Mouse (Mus musculus) neural tube, embryonic 11.5 days (tissue): Measurements from ENCODE around the gene Arid2. TPM values are rescaled to one million over a fixed set of nuclear protein-coding genes. Genes with fewer than 3 reads are reported as not detected.

ENCODE experiments used
- ATAC-seq: fragments of 200-750 bp; cut with Nextera tagmentation; 2 replicates; pipeline ENCODE4 v1.8.0; 2017; ENCODE audit warnings: moderate number of reproducible peaks, mild to moderate bottlenecking, moderate TSS enrichment, moderate library complexity; ENCODE audit not compliant: insufficient read depth, low FRiP score, low TSS enrichment
- DNase-seq: peaks from one replicate; pipeline ENCODE4 v3.0.0-alpha.2; 2015; ENCODE audit warnings: low spot score
- H3K27ac ChIP-seq: fragments of 300-500 bp; sonication (generic); 2 replicates; pipeline ENCODE4 v1.5.1; 2014; ENCODE audit warnings: low read depth, mild to moderate bottlenecking, low read length
- H3K27me3 ChIP-seq: fragments of 300-500 bp; sonication (generic); 2 replicates; pipeline ENCODE4 v1.6.1; 2014; ENCODE audit warnings: mild to moderate bottlenecking, low read length, mixed read lengths; ENCODE audit not compliant: control insufficient read depth, insufficient read depth
- H3K36me3 ChIP-seq: fragments of 300-500 bp; sonication (generic); 2 replicates; pipeline ENCODE4 v1.6.1; 2014; ENCODE audit warnings: mild to moderate bottlenecking, low read length, moderate library complexity, mixed read lengths; ENCODE audit not compliant: control insufficient read depth, insufficient read depth
- H3K4me1 ChIP-seq: fragments of 300-500 bp; sonication (generic); 2 replicates; pipeline ENCODE4 v1.6.1; 2014; ENCODE audit warnings: low read length, mixed read lengths; ENCODE audit not compliant: control insufficient read depth, insufficient read depth
- H3K4me2 ChIP-seq: fragments of 300-500 bp; sonication (generic); 2 replicates; pipeline ENCODE4 v1.6.1; 2014; ENCODE audit warnings: low read depth, mild to moderate bottlenecking, moderate library complexity
- H3K4me3 ChIP-seq: fragments of 300-500 bp; sonication (generic); 2 replicates; pipeline ENCODE4 v1.5.1; 2014; ENCODE audit warnings: low read depth, low read length
- H3K9ac ChIP-seq: fragments of 300-500 bp; sonication (generic); 2 replicates; pipeline ENCODE4 v1.6.1; 2014; ENCODE audit warnings: mild to moderate bottlenecking, low read length
- H3K9me3 ChIP-seq: fragments of 300-500 bp; sonication (generic); 2 replicates; pipeline ENCODE4 v1.6.1; 2016; ENCODE audit warnings: low read length; ENCODE audit not compliant: control insufficient read depth
- WGBS: fragments of 180-500 bp; shearing (Covaris S2); extraction: QIAGEN DNeasy Blood & Tissue Kit; methylation state at CpG from one replicate; pipeline ENCODE4 v1.1.7; 2014; 5-methylcytosine and 5-hydroxymethylcytosine counted together
- polyA plus RNA-seq: library from polyadenylated mRNA; unstranded; fragments of >200 nt; fragmentation: Nextera tagmentation; extraction: Ambion mirVana; gene quantifications from 2 replicates; pipeline ENCODE4 v1.2.1, GENCODE M21; 2014

The Arid2 gene
- polyA plus RNA-seq, 1 experiment from 2014 or later, result 40.1 TPM

DNA sequence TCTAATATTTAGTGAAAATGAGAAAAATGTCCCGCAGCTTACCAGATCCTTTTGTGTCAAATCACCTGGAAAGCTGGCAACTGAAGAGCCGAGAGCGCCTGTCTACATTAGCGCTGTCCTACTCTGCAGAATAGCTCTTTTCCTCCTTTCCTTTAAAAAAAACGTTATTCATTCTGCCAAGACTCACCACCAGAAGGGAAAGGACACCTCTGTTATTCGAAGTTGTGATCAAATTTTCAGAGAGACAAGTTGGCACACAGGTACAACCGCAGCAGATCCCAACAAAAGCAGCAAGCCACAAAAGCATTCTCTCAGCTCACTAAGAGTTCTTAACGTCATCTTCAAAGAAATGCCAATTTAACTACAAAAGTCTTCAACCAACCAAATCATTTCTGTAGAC, 4.2 kb upstream of the Arid2 start:
- peak overlapping the region; percentile 73 for H3K4me2 ChIP-seq
- peaks cover 8% of the 10 kb centered on the region; the same call in 1 of the 2 replicates for H3K36me3 ChIP-seq
- H3K27me3 ChIP-seq, result no peaks in the 10 kb centered on the region
- no peak overlapping the region for H3K9ac ChIP-seq
- ATAC-seq (no peak), DNase-seq (no peak)
- peak overlapping the region; percentile 7; the same call in 1 of the 2 replicates for H3K4me3 ChIP-seq
- H3K9me3 ChIP-seq, result 0 out of 2 replicates have a peak, but pooled peaks cover 3% of the 10 kb centered on the region
- peaks cover 3% of the 10 kb centered on the region; the same call in 1 of the 2 replicates for H3K4me1 ChIP-seq
- 76% methylated on average over 8 of the region's 8 CpGs for WGBS
- H3K27ac ChIP-seq, result no peak overlapping the region

GRCm38 (mm10) chr15:96283920-96284431, 3.3 kb upstream of the Arid2 start:
- peaks cover 4% of the 10 kb centered on the region; the same call in 1 of the 2 replicates for H3K4me1 ChIP-seq
- H3K36me3 ChIP-seq, result peaks cover 4% of the 10 kb centered on the region; the same call in 1 of the 2 replicates
- no peaks in the 10 kb centered on the region for H3K27me3 ChIP-seq
- peak overlapping the region; percentile 97 for H3K4me3 ChIP-seq
- peak; percentile 45 for DNase-seq
- 17% methylated on average over 11 of the region's 11 CpGs for WGBS
- peak overlapping the region; percentile 73 for H3K4me2 ChIP-seq
- peak overlapping the region; percentile 100 for H3K9ac ChIP-seq
- peak overlapping the region; percentile 100 for H3K27ac ChIP-seq
- ATAC-seq, result no peak
- H3K9me3 ChIP-seq, result 0 out of 2 replicates have a peak, but pooled peaks cover 3% of the 10 kb centered on the region

- peak overlapping the region; percentile 100 for H3K9ac ChIP-seq
- H3K4me1 ChIP-seq, result peaks cover 6% of the 10 kb centered on the region; the same call in 1 of the 2 replicates
- ATAC-seq, result peak; percentile 20
- H3K36me3 ChIP-seq, result peaks cover 2% of the 10 kb centered on the region; the same call in 1 of the 2 replicates
- 0 out of 2 replicates have a peak, but pooled peaks cover 3% of the 10 kb centered on the region for H3K9me3 ChIP-seq
- peak overlapping the region; percentile 100 for H3K27ac ChIP-seq
- no peaks in the 10 kb centered on the region for H3K27me3 ChIP-seq
- peak; percentile 67 for DNase-seq
- under 1% methylated on average over 39 of the region's 67 CpGs for WGBS
- H3K4me2 ChIP-seq, result peak overlapping the region; percentile 73
- peak overlapping the region; percentile 97 for H3K4me3 ChIP-seq
These were observed 2.5 kb upstream of the Arid2 start for GRCm38 (mm10) chr15:96284711-96285322.

DNA sequence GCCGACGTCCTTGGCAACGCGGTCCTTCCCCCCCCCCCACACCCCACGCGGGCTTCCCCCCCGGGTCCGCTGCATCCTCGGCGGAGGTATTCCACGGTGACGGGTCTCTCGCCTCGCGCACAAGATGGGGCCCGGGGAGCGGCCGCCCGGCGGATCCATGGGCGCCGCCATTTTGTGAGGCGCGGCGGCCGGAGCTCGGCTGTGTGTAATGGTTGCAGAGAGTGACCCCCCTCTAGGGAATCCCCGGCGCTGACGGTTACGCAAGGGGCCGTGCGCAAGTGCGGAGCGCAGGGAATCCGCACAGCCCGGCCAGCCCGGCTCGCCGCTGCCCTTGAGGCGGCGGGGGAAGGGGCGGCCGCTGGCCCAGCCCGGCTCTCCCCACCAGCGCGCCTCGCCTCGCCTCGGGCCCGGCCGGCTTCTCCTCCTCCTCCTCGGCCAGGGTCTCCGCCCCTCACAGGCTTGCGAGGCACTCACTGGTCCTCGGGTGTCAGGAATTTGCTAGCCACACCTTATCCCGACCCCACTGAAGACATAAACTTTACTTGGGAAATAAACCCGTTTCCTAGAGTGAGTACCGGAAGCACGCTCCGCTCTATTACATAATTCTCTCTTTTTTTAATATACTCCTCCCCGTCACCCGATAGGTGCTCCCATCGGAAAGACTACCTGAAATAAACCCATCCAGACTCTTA, 1.8 kb upstream of the Arid2 start:
- DNase-seq (peak; percentile 94), ATAC-seq (peak; percentile 86)
- peak overlapping the region; percentile 100 for H3K27ac ChIP-seq
- under 1% methylated on average over 48 of the region's 64 CpGs for WGBS
- peak overlapping the region; percentile 73 for H3K4me2 ChIP-seq
- H3K9me3 ChIP-seq, result 0 out of 2 replicates have a peak, but pooled peaks cover 3% of the 10 kb centered on the region
- H3K9ac ChIP-seq, result peak overlapping the region; percentile 100
- H3K4me1 ChIP-seq, result peaks cover 9% of the 10 kb centered on the region; the same call in 1 of the 2 replicates
- peak overlapping the region; percentile 97 for H3K4me3 ChIP-seq
- H3K36me3 ChIP-seq, result peaks cover 2% of the 10 kb centered on the region; the same call in 1 of the 2 replicates
- H3K27me3 ChIP-seq, result no peaks in the 10 kb centered on the region

GRCm38 (mm10) chr15:96286015-96286934, 1.0 kb upstream of the Arid2 start:
- Histone ChIP-seq H3K4me3 (peak overlapping the region; percentile 97), H3K4me2 (peak overlapping the region; percentile 73), H3K9ac (peak overlapping the region; percentile 100), H3K27ac (peak overlapping the region; percentile 100), H3K27me3 (no peaks in the 10 kb centered on the region), H3K9me3 (no peaks in the 10 kb centered on the region), H3K4me1 (peaks cover 9% of the 10 kb centered on the region; the same call in 1 of the 2 replicates), H3K36me3 (no peaks in the 10 kb centered on the region)
- peak; percentile 95 for DNase-seq
- peak; percentile 79 for ATAC-seq
- WGBS, result under 1% methylated on average over 61 of the region's 72 CpGs

- WGBS, result 0% methylated on average over 4 of the region's 63 CpGs
- Histone ChIP-seq H3K4me1 (peaks cover 9% of the 10 kb centered on the region; the same call in 1 of the 2 replicates), H3K27ac (peak overlapping the region; percentile 100), H3K27me3 (no peaks in the 10 kb centered on the region), H3K9ac (peak overlapping the region; percentile 100), H3K9me3 (no peaks in the 10 kb centered on the region), H3K4me3 (peak overlapping the region; percentile 97), H3K4me2 (peak overlapping the region; percentile 73), H3K36me3 (no peaks in the 10 kb centered on the region)
- no peak for DNase-seq
- peak; percentile 14 for ATAC-seq
These were observed 404 bp upstream of the Arid2 start for GRCm38 (mm10) chr15:96286935-96287292.

- H3K36me3 ChIP-seq, result no peaks in the 10 kb centered on the region
- DNase-seq (peak; percentile 65), ATAC-seq (no peak)
- peak overlapping the region; percentile 97 for H3K4me3 ChIP-seq
- H3K4me2 ChIP-seq, result peak overlapping the region; percentile 73
- H3K27ac ChIP-seq, result peak overlapping the region; percentile 100
- H3K4me1 ChIP-seq, result peaks cover 9% of the 10 kb centered on the region; the same call in 1 of the 2 replicates
- peak overlapping the region; percentile 100 for H3K9ac ChIP-seq
- H3K9me3 ChIP-seq, result no peaks in the 10 kb centered on the region
- no peaks in the 10 kb centered on the region for H3K27me3 ChIP-seq
- WGBS, result under 1% methylated on average over 91 of the region's 97 CpGs
These were observed 888 bp downstream of the Arid2 start for GRCm38 (mm10) chr15:96287976-96288835.
